Mouse (Mus musculus) intestine, postnatal 0 days (tissue): ENCODE results near the gene Rapgef2. TPM values are rescaled to one million over a fixed set of nuclear protein-coding genes. Genes with fewer than 3 reads are reported as not detected.

Source experiments
- ATAC-seq: fragments of 200-750 bp; cut with Nextera tagmentation; 2 replicates; pipeline ENCODE4 v1.8.0; 2017; ENCODE audit warnings: mild to moderate bottlenecking, moderate TSS enrichment, moderate library complexity
- H3K27ac ChIP-seq: fragments of 300-500 bp; sonication (generic); 2 replicates; pipeline ENCODE4 v1.5.1; 2014; ENCODE audit warnings: mild to moderate bottlenecking, low read depth, low read length, moderate library complexity
- H3K27me3 ChIP-seq: fragments of 300-500 bp; sonication (generic); replicated peaks from 2 replicates; pipeline ENCODE4 v1.6.1; 2014; ENCODE audit warnings: low read length, mixed read lengths; ENCODE audit not compliant: control insufficient read depth, insufficient read depth
- H3K36me3 ChIP-seq: fragments of 300-500 bp; sonication (generic); 2 replicates; pipeline ENCODE4 v1.6.1; 2014; ENCODE audit warnings: mild to moderate bottlenecking, moderate library complexity; ENCODE audit not compliant: control insufficient read depth, insufficient read depth
- H3K4me1 ChIP-seq: fragments of 300-500 bp; sonication (generic); replicated peaks from 2 replicates; pipeline ENCODE4 v1.6.1; 2014; ENCODE audit warnings: antibody characterized with exemption, low read length, mixed read lengths; ENCODE audit not compliant: control insufficient read depth, insufficient read depth
- H3K4me2 ChIP-seq: fragments of 300-500 bp; sonication (generic); replicated peaks from 2 replicates; pipeline ENCODE4 v1.6.1; 2014; ENCODE audit warnings: low read depth, mild to moderate bottlenecking, moderate library complexity
- H3K4me3 ChIP-seq: fragments of 300-500 bp; sonication (generic); 2 replicates; pipeline ENCODE4 v1.5.1; 2014; ENCODE audit warnings: low read depth, low read length
- H3K9ac ChIP-seq: fragments of 300-500 bp; sonication (generic); 2 replicates; pipeline ENCODE4 v1.6.1; 2014; ENCODE audit warnings: mild to moderate bottlenecking, low read depth, low read length
- H3K9me3 ChIP-seq: fragments of 300-500 bp; sonication (generic); 2 replicates; pipeline ENCODE4 v1.6.1; 2016; ENCODE audit warnings: mixed run types; ENCODE audit not compliant: control insufficient read depth
- CTCF ChIP-seq: sonication (generic); IDR thresholded peaks from 2 replicates; pipeline ENCODE4 v1.5.1; 2016; ENCODE audit warnings: low read depth, mild to moderate bottlenecking, control low read depth, antibody characterized with exemption, moderate library complexity
- WGBS: fragments of 180-500 bp; shearing (Covaris S2); extraction: QIAGEN DNeasy Blood & Tissue Kit; methylation state at CpG from one replicate; pipeline ENCODE4 v1.1.7; 2014; 5-methylcytosine and 5-hydroxymethylcytosine counted together
- polyA plus RNA-seq: library from polyadenylated mRNA; unstranded; fragments of >200 nt; fragmentation: Nextera tagmentation; extraction: Ambion mirVana; gene quantifications from 2 replicates; pipeline ENCODE4 v1.2.1, GENCODE M21; 2015

Rapgef2 gene
- polyA plus RNA-seq, 1 experiment from 2014 or later: 3.2 TPM

- Histone ChIP-seq H3K27me3 (no peaks in the 10 kb centered on the region), H3K9me3 (no peaks in the 10 kb centered on the region), H3K36me3 (no peaks in the 10 kb centered on the region), H3K27ac (no peak overlapping the region), H3K9ac (no peak overlapping the region), H3K4me2 (no peak overlapping the region), H3K4me1 (no peaks in the 10 kb centered on the region), H3K4me3 (no peak overlapping the region)
- TF ChIP-seq CTCF: no peak
- ATAC-seq: no peak
- WGBS: 50% methylated on average over 12 of the region's 12 CpGs
These were observed 43.2 kb downstream of the Rapgef2 start for GRCm38 (mm10) chr3:79242922-79243705.

- Histone ChIP-seq H3K27ac (no peak overlapping the region), H3K9ac (no peak overlapping the region), H3K4me1 (no peaks in the 10 kb centered on the region), H3K9me3 (no peaks in the 10 kb centered on the region), H3K36me3 (no peaks in the 10 kb centered on the region), H3K4me3 (no peak overlapping the region), H3K27me3 (no peaks in the 10 kb centered on the region), H3K4me2 (no peak overlapping the region)
- 71% methylated on average over 8 of the region's 8 CpGs for WGBS
- TF ChIP-seq CTCF: no peak
- ATAC-seq: no peak
These were observed 44.0 kb downstream of the Rapgef2 start for GRCm38 (mm10) chr3:79242298-79242697.

DNA sequence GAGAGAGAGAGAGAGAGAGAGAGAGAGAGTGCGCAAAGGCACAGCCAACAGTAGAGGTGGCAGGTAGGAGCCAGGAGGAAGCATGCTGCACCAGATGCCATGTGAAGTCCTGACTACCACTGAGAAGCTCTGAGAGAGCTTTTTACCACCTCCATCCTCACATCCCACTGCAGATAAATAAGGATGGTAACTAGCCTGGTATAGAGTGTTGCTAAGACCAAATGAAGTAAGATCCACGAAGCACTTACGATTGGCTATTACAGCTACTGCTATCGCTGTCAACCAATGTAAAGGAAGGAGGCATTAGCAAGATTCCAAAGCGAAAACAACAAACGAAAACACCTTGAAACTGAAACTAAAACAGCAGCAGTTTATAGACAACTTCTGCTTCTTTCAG, 47.3 kb downstream of the Rapgef2 start:
- TF ChIP-seq CTCF: no peak
- Histone ChIP-seq H3K36me3 (no peaks in the 10 kb centered on the region), H3K4me3 (no peak overlapping the region), H3K27ac (no peak overlapping the region), H3K27me3 (no peaks in the 10 kb centered on the region), H3K4me2 (no peak overlapping the region), H3K4me1 (no peaks in the 10 kb centered on the region; the same call in 1 of the 2 replicates), H3K9me3 (no peaks in the 10 kb centered on the region), H3K9ac (no peak overlapping the region)
- no peak for ATAC-seq
- 78% methylated on average over 6 of the region's 6 CpGs for WGBS

DNA sequence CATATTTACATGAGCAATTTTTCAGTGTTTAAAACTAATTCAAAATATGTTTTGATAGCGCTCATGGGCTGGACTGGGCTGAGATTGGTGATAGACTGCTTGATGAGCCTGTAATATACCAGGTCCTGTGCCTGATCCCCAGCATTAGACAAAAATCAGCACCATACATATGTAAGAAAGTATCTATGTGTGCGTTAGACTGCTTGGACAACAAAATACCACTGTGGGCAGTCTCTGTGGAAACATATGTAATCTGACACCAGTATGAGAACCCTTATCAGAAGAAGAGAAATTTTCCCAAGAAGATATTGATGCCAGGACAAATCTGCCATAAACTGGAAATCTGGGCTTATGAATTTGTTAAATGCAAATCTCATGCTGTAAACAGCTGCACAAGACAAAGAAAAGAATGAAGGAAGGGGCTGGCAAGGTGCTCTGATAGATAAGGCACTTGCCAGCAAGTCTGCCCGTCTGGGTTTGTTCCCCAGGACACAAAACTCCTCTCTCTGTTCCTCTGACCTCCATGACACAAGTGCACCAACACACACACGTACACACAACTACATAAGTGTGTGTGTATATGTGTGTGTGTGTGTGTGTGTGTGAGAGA, 47.8 kb downstream of the Rapgef2 start:
- H3K4me2 ChIP-seq: no peak overlapping the region
- no peak for TF ChIP-seq CTCF
- ATAC-seq: no peak
- H3K9me3 ChIP-seq: no peaks in the 10 kb centered on the region
- H3K27ac ChIP-seq: no peak overlapping the region
- no peak overlapping the region for H3K4me3 ChIP-seq
- H3K9ac ChIP-seq: no peak overlapping the region
- no peaks in the 10 kb centered on the region for H3K36me3 ChIP-seq
- WGBS: 71% methylated on average over 4 of the region's 4 CpGs
- H3K4me1 ChIP-seq: no peaks in the 10 kb centered on the region; the same call in 1 of the 2 replicates
- no peaks in the 10 kb centered on the region for H3K27me3 ChIP-seq

DNA sequence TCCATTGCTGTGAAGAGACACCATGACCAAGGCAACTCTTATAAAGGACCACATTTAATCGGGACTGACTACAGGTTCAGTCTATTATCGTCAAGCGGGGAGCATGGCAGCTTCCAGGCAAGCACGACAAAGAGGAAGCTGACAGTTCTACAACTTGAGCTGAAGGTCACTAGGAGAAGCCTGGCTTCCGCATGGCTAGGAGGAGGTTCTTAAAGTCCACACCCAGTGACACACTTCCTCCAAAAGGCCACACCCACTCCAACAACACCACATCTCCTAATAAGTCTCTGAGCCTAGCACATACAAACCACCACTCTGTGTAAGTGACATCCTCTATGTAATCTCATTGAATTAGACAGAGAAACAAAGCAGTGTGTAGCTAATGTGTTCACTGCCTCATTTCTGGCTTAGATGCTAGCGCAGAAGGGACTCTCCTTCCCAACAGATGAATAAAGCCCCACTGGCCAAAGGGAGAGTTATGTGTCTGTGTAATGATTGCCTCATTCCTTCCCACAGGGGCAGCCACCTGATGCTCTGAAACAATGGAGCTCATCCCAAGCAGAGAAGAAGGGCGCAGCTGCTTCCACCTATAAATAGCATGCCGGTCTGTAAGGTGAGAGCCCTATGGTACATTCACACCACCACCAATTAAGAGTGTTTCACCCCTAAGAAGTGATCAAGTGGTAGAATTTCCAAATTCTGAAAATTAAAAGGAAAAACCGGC, 48.5 kb downstream of the Rapgef2 start:
- no peaks in the 10 kb centered on the region for H3K9me3 ChIP-seq
- TF ChIP-seq CTCF: no peak
- 0 out of 2 replicates have a peak, but pooled peaks have one; percentile 31 for ATAC-seq
- 82% methylated on average over 9 of the region's 9 CpGs for WGBS
- H3K27ac ChIP-seq: no peak overlapping the region
- no peaks in the 10 kb centered on the region for H3K27me3 ChIP-seq
- H3K4me2 ChIP-seq: no peak overlapping the region
- H3K4me1 ChIP-seq: no peaks in the 10 kb centered on the region; the same call in 1 of the 2 replicates
- no peak overlapping the region for H3K9ac ChIP-seq
- no peaks in the 10 kb centered on the region for H3K36me3 ChIP-seq
- no peak overlapping the region for H3K4me3 ChIP-seq

DNA sequence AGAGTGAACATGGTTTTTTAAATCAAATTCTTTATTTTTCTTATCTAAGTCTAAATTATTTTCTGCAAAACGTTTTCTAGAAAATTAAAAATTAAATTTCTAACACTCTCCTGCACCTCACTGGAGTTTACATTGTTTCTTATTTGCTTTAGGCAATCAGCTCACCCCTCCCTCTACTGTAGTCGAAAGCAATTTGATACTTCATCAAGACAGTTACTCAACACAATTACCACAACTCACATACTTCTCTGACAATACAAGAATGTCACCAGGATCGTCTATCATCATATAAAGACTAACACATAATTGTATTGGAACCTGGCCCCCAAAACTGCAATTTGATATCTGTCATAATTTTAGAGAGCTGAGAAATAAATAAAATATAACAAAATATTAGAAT, 51.8 kb downstream of the Rapgef2 start:
- H3K27me3 ChIP-seq: no peaks in the 10 kb centered on the region
- no peak overlapping the region for H3K9ac ChIP-seq
- H3K9me3 ChIP-seq: no peaks in the 10 kb centered on the region
- H3K27ac ChIP-seq: no peak overlapping the region
- no peak overlapping the region for H3K4me2 ChIP-seq
- no peaks in the 10 kb centered on the region; the same call in 1 of the 2 replicates for H3K4me1 ChIP-seq
- 58% methylated on average over 3 of the region's 3 CpGs for WGBS
- H3K36me3 ChIP-seq: no peaks in the 10 kb centered on the region
- no peak for ATAC-seq
- no peak overlapping the region for H3K4me3 ChIP-seq
- TF ChIP-seq CTCF: no peak
